Mouse (Mus musculus) limb, embryonic 14.5 days (tissue): ENCODE measurements at regions not wholly inside any gene's neighbourhood (a gene's known extent, or its start where the extent isn't known, plus 50 kb on each side); places are given as distances from the start of the nearest gene placed in this dataset.

Experiments used
- ATAC-seq: fragments of 200-750 bp; cut with Nextera tagmentation; 2 replicates; pipeline ENCODE4 v1.8.0; 2017; ENCODE audit warnings: low read depth, moderate number of reproducible peaks, moderate TSS enrichment; ENCODE audit not compliant: low FRiP score
- DNase-seq: peaks from one replicate; pipeline ENCODE4 v3.0.0-alpha.2; 2015; ENCODE audit warnings: low spot score
- H3K27ac ChIP-seq: fragments of 300-500 bp; sonication (generic); replicated peaks from 2 replicates; pipeline ENCODE4 v1.5.1; 2014; ENCODE audit warnings: low read depth, mild to moderate bottlenecking, low read length, moderate library complexity, mixed read lengths
- H3K27me3 ChIP-seq: fragments of 300-500 bp; sonication (generic); 2 replicates; pipeline ENCODE4 v1.6.1; 2014; ENCODE audit warnings: low read length, mixed read lengths; ENCODE audit not compliant: control insufficient read depth, insufficient read depth
- H3K36me3 ChIP-seq: fragments of 300-500 bp; sonication (generic); 2 replicates; pipeline ENCODE4 v1.6.1; 2014; ENCODE audit warnings: mild to moderate bottlenecking, low read length, moderate library complexity, mixed read lengths; ENCODE audit not compliant: control insufficient read depth, insufficient read depth
- H3K4me1 ChIP-seq: fragments of 300-500 bp; sonication (generic); 2 replicates; pipeline ENCODE4 v1.6.1; 2014; ENCODE audit warnings: antibody characterized with exemption, low read length, mixed read lengths; ENCODE audit not compliant: control insufficient read depth, insufficient read depth
- H3K4me2 ChIP-seq: fragments of 300-500 bp; sonication (generic); replicated peaks from 2 replicates; pipeline ENCODE4 v1.6.1; 2014; ENCODE audit warnings: low read depth, mild to moderate bottlenecking, low read length, moderate library complexity; ENCODE audit not compliant: severe bottlenecking
- H3K4me3 ChIP-seq: fragments of 300-500 bp; sonication (generic); replicated peaks from 2 replicates; pipeline ENCODE4 v1.5.1; 2014; ENCODE audit warnings: low read length
- H3K9ac ChIP-seq: fragments of 300-500 bp; sonication (generic); 2 replicates; pipeline ENCODE4 v1.6.1; 2014; ENCODE audit warnings: mild to moderate bottlenecking, low read depth, low read length, moderate library complexity; ENCODE audit not compliant: severe bottlenecking
- H3K9me3 ChIP-seq: fragments of 300-500 bp; sonication (generic); 2 replicates; pipeline ENCODE4 v1.6.1; 2016; ENCODE audit warnings: low read length; ENCODE audit not compliant: control insufficient read depth
- POLR2A ChIP-seq: fragments of 200-500 bp; IDR thresholded peaks from 2 replicates; pipeline ENCODE4 v1.8.0; 2012; ENCODE audit warnings: inconsistent platforms, mild to moderate bottlenecking, moderate library complexity, borderline replicate concordance; ENCODE audit not compliant: insufficient read depth, insufficient read length; ENCODE audit errors: extremely low read depth
- WGBS: fragments of 180-500 bp; shearing (Covaris S2); extraction: QIAGEN DNeasy Blood & Tissue Kit; methylation state at CpG from one replicate; pipeline ENCODE4 v1.1.7; 2014; 5-methylcytosine and 5-hydroxymethylcytosine counted together

- peaks cover 3% of the 10 kb centered on the region; the same call in 1 of the 2 replicates for H3K4me1 ChIP-seq
- no peak overlapping the region for H3K9ac ChIP-seq
- 88% methylated on average over 4 of the region's 4 CpGs for WGBS
- no peaks in the 10 kb centered on the region for H3K27me3 ChIP-seq
- DNase-seq (no peak), ATAC-seq (no peak)
- no peaks in the 10 kb centered on the region for H3K36me3 ChIP-seq
- no peaks in the 10 kb centered on the region for H3K9me3 ChIP-seq
- no peak overlapping the region for H3K4me2 ChIP-seq
- TF ChIP-seq POLR2A: no peak
- no peak overlapping the region for H3K4me3 ChIP-seq
- H3K27ac ChIP-seq: no peak overlapping the region
Measured at GRCm38 (mm10) chr12:25200161-25200560, 103.2 kb upstream of the Id2 start.

- no peak for ATAC-seq
- H3K27ac ChIP-seq: no peak overlapping the region
Measured at GRCm38 (mm10) chr12:25197757-25198156, 100.8 kb upstream of the Id2 start.

GRCm38 (mm10) chr12:25196022-25196421 is 99.1 kb upstream of the Id2 start:
- ATAC-seq: no peak
- Histone ChIP-seq H3K9ac (no peak overlapping the region), H3K4me1 (peaks cover 3% of the 10 kb centered on the region; the same call in 1 of the 2 replicates), H3K9me3 (no peaks in the 10 kb centered on the region), H3K4me2 (no peak overlapping the region), H3K36me3 (no peaks in the 10 kb centered on the region), H3K27ac (no peak overlapping the region), H3K4me3 (no peak overlapping the region), H3K27me3 (no peaks in the 10 kb centered on the region)
- WGBS: 93% methylated on average over 4 of the region's 4 CpGs
- DNase-seq: no peak
- TF ChIP-seq POLR2A: no peak

More at GRCm38 (mm10) chr12:25197757-25198156, 100.8 kb upstream of the Id2 start:
- H3K4me2 ChIP-seq: no peak overlapping the region
- no peak overlapping the region for H3K4me3 ChIP-seq
- H3K27me3 ChIP-seq: no peaks in the 10 kb centered on the region
- no peak overlapping the region for H3K9ac ChIP-seq
- TF ChIP-seq POLR2A: no peak
- H3K4me1 ChIP-seq: peaks cover 3% of the 10 kb centered on the region; the same call in 1 of the 2 replicates
- H3K36me3 ChIP-seq: no peaks in the 10 kb centered on the region
- peak; percentile 13 for DNase-seq
- 19% methylated on average over 4 of the region's 4 CpGs for WGBS
- no peaks in the 10 kb centered on the region for H3K9me3 ChIP-seq

- TF ChIP-seq POLR2A: no peak
- H3K9me3 ChIP-seq: no peaks in the 10 kb centered on the region
- H3K27me3 ChIP-seq: no peaks in the 10 kb centered on the region
- H3K4me3 ChIP-seq: no peak overlapping the region
- H3K4me2 ChIP-seq: no peak overlapping the region
- 82% methylated on average over 6 of the region's 6 CpGs for WGBS
- DNase-seq (no peak), ATAC-seq (no peak)
- H3K36me3 ChIP-seq: no peaks in the 10 kb centered on the region
- H3K4me1 ChIP-seq: peaks cover 13% of the 10 kb centered on the region
- no peak overlapping the region for H3K27ac ChIP-seq
- H3K9ac ChIP-seq: no peak overlapping the region
Measured at GRCm38 (mm10) chr12:25192216-25192615, 95.3 kb upstream of the Id2 start.

GRCm38 (mm10) chr12:25190360-25190759 is 93.4 kb upstream of the Id2 start:
- H3K36me3 ChIP-seq: no peaks in the 10 kb centered on the region
- ATAC-seq: no peak
- no peak overlapping the region for H3K9ac ChIP-seq
- H3K27me3 ChIP-seq: no peaks in the 10 kb centered on the region
- H3K4me2 ChIP-seq: no peak overlapping the region
- peak; percentile 11 for DNase-seq
- no peaks in the 10 kb centered on the region for H3K9me3 ChIP-seq
- no peak overlapping the region for H3K4me3 ChIP-seq
- no peak for TF ChIP-seq POLR2A
- 35% methylated on average over 6 of the region's 6 CpGs for WGBS
- no peak overlapping the region for H3K27ac ChIP-seq
- peaks cover 13% of the 10 kb centered on the region for H3K4me1 ChIP-seq
